Mouse (Mus musculus) C3H10T1/2 (cell line): ENCODE measurements around the gene Nol11. TPM values are rescaled to one million over a fixed set of nuclear protein-coding genes. Genes with fewer than 3 reads are reported as not detected.

Experiments used
- polyA plus RNA-seq, 2 experiments: library from polyadenylated mRNA; unstranded; fragments of >200 nt; fragmentation: generic; extraction: Trizol; gene quantifications; one replicate each; pipeline ENCODE4 v1.2.1; 2012; ENCODE audit warnings: missing spikeins in 2 of 2

Nol11 gene
- polyA plus RNA-seq, result 10 to 100 TPM in 1 of 2 experiments, 1 to 10 TPM in 1; 8.1 to 18.2 TPM

GRCm38 (mm10) chr11:107188565-107189552, at the start of gene Nol11:
Nol11 (minus strand) TSS chr11:107189381.

DNA sequence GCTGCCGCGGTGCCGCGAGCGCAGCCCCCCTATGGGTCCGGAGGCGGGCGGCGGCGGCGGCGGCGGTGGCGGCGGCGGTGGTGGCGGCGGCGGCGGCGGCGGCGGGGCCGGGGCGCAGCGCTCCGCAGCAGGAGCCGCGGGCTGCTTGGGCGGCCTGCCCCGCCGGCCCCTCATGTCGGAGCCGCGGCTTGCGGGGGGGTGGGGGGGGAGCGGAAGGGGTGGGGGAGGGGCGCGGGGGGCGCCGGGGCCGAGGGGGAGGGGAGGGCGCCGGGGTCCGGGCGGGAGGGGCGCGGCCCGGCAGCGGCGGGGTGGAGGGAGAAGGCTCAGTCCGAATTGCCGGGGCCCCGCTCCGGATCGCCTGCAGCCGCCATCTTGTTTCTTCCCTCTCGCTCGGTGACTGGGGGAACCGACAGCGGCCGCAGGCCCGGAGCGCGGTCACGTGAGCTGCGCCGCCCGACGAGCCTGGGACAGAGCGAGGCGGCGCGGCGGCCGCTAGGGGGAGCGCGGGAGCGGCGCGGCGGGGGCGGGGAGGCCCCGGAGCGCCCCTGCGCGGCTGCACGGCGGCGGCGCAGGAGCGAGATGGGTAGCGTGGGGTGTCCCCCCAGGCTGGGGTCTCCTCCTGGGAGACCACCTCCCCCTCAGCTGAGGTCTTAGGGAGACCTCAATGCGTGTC, 57.3 kb downstream of the Nol11 start, which contains the start of gene Bptf:
TSS of gene Bptf (minus strand) at position 379 of the 673 bp plus-strand sequence.

Other genes starting within 250 kb of the Nol11 start
- 10 to 100 TPM; 24.3 to 33.7 TPM for gene Kpna2, start 189.8 kb downstream of the Nol11 start, polyA plus RNA-seq
- gene 1810010H24Rik, start 163.7 kb downstream of the Nol11 start, polyA plus RNA-seq, result 1 to 10 TPM in 1 of 2 experiments, under 1 TPM in 1; 0.57 to 4.2 TPM
- 10 to 100 TPM in 1 of 2 experiments, 1 to 10 TPM in 1; 4.8 to 30.3 TPM for gene Bptf, start 57.3 kb downstream of the Nol11 start, polyA plus RNA-seq